Mouse (Mus musculus) adrenal gland, postnatal 25 days (tissue): ENCODE results near the gene Pcdh9. TPM values are rescaled to one million over a fixed set of nuclear protein-coding genes. Genes with fewer than 3 reads are reported as not detected.

Source experiments
- DNase-seq: peaks from one replicate; pipeline ENCODE4 v3.0.0; 2021; ENCODE audit warnings: mixed read lengths
- total RNA-seq: library from RNA; stranded (reverse); gene quantifications from 2 replicates; pipeline ENCODE4 v1.2.3, GENCODE M21; 2021

The Pcdh9 gene
- total RNA-seq, 1 experiment from 2014 or later, result 2.2 TPM

DNA sequence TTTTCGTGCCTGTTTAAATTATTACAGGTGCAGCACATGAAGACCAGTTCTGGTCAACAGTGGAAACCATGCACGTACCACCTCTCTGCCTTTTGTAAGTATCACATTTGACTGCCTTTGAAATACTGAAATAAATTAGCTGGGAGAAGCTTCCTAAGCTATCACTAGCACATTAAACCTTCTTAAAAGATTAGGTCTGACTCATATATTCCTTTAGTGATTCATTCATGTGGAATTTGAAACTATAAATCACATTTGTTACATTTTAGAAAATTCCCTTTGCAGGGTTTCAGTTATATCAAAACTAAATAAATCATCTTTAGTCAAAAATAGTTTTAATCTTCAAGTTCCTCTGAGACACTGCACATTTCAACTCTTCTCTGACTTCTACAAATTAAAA lies 722.1 kb downstream of the Pcdh9 start:
- DNase-seq, result no peak

DNA sequence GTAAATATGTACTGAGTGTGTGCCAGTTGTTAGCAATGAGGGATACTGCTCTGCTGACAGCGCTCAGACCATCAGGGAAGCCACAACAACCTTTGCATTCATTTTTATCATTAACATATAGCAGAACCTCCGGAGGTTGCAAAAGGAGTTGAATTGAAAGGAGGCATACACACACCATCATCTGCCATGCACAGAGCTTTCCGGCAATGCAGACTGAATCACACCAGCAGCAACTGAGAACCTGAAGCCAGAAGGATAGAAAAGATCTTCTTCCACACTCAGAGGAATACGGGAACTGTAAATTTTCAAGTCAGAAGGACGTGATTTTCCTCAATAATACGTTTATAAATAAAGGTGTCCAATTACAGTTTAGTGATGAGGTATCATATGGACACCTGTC lies 747.1 kb downstream of the Pcdh9 start:
- DNase-seq, result no peak

DNA sequence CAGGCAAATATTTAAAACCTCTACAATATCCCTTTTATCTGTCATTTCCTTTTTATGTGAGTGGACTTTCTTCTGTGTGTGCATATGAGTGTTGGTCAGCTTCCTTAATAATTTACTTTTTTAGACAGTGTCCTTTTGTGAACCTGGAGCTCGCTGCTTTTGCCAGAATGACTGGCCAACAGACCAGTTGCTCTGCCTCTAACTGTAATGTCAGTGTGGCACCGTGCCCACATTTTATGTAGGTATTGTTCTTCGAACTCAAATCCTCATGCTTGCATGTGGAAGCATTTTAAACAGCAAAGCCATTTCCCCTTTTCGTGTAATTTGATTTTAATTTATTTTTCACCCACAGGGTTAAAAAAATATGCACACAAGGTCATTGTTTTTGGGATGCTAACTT lies 748.4 kb downstream of the Pcdh9 start:
- peak; percentile 13 for DNase-seq

DNA sequence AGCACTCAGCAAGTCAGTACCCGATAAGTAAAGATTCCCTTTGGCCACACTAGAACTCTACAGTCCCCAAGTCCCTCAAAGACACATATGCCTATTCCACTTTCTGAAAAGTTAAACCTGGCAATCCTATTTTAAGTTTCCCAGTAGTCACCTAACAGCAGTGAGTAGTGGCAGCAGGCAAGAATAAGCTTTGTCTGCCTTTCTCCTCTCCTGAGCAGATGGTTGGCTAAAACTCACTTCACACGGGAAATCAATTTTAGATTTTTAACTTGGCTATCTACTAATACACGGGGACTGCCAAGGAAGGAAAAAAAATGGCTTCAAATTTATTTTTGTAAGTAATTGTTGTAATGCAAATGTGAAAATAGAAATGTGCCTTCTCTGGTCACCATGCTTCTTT lies 763.5 kb downstream of the Pcdh9 start:
- no peak for DNase-seq

DNA sequence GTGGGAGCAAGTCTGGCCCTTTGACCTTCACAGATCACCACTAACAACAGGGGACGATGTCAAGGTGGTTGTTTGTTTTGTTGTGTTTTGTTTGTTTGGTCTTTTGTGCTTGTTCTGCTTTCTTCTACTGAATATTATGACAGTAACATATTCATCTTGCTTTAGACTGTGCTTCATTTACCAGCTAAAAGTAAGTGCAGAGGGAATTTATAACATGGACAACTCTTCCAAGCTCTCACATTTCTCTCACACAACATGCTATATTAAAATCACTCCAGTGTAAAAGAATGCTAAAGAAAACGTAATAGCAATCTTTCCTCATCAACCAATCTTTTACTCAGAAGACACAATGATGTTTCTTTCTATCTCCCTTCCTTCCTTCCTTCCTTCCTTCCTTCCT lies 787.7 kb downstream of the Pcdh9 start:
- no peak for DNase-seq

DNA sequence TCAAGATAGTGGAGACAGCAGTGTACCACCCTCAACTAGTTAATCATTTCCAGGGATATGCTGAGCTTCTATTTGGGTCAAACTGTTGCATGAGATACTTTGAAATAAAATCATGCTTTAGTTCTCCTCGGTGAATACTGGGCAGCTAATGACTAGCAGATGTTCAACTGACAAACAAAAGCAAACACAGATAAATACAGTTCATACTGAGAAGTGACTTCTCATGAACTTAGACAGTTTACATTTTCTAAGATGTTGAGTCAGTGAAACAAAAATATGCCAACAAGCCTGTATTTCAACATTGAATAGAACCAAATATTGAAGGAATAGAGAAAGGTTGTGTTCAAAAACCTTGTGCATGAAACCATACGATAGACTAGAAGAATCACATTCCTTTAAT lies 795.4 kb downstream of the Pcdh9 start:
- DNase-seq, result no peak

DNA sequence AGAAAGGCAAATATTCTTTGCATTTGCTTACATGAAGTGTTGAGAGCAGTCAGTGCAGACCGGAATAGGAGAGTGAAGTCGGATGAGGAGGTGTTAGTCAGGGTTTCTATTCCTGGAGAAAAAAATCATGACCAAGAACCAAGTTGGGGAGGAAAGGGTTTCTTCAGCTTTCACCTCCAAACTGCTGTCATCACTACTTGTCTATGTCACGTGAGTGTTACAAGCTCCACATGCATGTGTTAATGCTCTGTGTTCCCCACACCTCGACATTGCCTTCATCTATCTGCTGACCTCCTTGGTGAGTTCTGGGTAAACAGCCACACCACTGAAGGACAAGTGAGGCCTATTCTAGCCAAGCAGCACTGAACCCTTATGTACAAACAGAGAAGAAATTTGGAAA lies 797.7 kb downstream of the Pcdh9 start:
- DNase-seq, result no peak

DNA sequence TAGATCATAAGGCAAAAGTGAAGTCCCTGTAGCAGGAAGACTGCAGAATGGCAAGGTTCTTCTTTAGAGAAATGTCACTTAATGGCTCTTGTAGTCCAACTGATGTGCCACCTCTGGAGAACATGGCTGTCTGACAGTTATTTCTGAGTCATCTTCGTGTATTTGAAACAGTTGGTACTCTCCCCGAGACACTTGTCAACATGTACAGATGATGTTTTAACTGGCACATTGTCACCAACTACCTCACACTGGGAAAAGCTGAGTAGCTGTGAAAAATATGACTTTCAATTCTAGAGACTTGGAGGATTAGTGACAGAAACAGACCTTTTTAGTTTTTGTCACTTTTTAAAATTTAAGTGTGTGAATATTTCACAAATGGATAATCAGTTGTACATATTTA lies 804.8 kb downstream of the Pcdh9 start:
- DNase-seq, result no peak

DNA sequence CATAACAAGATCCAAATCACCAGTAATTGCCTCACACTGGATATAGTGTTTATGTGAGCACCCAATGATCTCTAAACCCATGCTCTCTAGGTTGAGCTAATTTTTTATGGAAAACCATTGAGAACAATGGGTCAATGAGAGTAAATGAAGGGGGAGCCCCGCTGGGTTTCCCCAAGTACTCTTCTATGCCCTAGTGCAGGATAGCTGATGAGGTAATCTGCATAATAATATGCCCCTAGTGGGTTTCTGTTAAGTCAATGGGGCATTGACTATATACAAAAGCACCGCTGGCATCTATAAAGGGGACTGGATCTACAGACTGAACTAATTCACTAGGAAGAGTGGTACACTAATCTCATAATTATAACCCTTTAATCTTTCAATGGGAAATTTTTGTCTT lies 807.3 kb downstream of the Pcdh9 start:
- no peak for DNase-seq

DNA sequence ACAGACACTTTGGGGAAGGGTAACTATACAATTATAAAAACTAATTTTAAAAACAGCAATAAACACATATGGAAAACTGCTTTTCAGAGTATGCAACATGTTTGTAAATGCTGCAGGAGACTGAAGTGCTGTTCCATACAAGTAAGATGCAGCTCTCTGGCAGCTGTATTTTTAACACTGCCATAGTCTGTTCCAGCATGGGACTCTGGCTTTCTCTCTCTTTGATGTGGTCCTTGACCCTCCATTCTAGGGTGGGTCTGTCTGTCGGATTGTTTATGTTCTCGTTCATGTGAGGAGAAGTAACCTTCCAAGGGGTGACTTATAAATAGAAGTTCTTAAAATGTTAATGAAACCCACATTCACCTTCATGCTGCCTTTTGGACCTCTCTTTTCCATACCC lies 809.6 kb downstream of the Pcdh9 start:
- DNase-seq, result no peak

DNA sequence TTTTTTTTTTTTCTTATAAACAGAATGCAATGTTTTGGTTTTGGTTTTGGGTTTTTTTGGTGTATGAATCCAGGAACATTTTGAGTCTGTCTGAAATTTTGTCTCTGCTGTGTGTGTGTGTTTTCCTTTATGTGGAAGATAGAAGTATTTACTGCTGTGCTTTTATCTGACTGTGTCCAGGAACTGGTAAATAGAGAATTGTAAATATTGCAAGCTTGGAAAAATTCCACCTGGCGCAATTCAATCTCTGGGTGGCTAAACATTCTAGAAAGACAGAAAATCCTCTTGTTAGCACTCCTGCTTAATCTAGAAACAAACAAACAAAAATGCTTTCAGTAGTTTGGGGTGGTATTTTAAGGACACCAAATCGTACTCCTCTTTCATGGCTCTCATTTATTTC lies 814.7 kb downstream of the Pcdh9 start:
- DNase-seq, result no peak

DNA sequence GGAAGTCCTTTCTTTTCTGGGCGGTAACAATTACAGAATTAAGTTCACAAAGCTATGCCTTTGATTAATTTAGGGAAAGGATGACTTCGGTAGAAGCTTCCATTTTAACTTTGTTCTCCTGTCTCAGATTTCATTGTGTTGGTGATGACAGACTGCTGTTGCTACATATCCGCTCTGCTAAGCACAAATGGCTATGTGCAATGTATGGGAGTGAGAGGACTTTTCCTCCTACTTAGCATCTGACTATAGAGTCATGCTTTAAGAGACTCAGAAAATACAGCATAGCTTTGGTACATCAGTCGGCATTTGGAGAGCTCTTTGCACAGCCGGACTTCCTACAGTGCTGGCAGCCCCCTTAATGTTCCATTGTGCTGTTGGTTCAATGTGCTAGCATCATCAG lies 818.1 kb downstream of the Pcdh9 start:
- no peak for DNase-seq

DNA sequence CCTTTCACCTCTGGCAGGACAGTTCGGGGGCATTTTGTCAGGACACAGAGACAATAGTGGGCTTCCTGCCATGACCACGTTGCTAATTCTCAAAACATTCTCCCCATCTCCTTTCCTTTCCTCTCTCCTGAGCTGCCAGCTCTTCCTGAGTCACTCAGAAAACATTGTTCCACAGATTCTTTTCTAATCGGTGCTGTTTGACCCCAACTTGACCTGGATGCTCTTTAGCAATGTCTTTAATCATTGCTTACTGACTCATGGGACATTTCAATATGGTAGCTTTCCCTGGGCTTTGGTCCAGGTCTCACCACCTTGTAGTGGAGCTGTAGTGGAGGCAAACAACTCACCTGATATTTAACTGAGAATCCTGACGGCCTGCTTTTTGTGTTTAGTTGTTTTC lies 820.3 kb downstream of the Pcdh9 start:
- no peak for DNase-seq

DNA sequence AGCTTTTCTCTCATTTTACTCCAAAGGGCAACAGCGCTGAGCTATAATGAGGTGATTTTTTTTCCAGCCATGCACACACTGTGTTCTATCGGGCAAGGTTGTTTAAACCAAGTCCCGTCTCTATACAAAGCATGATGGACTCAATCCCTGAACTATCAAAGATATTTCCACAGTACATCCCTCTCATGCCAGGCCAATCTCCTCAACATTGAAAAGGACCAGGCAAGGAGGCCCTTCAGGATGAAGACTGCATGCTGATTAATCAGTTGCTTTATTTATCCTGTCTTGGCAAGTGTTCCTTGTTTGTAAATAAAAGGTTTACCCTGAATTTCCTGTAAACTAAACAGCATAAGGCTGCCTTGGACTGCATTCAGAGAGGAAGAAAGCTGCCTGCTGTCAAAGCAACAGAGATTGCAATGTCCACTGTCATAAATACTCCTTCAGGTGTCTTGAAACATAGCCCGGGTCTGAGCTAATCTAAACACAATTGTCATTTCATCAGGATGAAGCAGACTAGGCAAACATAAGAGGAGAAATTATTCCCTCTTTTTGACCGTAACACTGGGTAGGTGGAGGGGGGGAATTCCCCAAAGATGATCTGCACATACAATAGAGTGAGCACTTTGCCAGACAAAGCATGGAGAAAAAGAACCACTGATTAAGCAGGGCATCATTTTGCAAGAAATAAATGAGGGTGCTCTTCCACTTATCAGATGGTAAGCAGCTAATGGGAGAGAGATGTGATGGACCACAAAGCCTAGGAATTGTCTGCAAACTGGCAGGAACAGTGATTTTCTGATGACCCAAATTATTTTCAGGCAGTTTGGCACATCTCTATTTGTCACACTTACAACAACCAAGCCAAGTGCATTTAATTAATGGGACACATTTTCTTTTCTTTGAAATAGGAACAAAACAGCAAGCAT lies 822.8 kb downstream of the Pcdh9 start:
- DNase-seq, result no peak

DNA sequence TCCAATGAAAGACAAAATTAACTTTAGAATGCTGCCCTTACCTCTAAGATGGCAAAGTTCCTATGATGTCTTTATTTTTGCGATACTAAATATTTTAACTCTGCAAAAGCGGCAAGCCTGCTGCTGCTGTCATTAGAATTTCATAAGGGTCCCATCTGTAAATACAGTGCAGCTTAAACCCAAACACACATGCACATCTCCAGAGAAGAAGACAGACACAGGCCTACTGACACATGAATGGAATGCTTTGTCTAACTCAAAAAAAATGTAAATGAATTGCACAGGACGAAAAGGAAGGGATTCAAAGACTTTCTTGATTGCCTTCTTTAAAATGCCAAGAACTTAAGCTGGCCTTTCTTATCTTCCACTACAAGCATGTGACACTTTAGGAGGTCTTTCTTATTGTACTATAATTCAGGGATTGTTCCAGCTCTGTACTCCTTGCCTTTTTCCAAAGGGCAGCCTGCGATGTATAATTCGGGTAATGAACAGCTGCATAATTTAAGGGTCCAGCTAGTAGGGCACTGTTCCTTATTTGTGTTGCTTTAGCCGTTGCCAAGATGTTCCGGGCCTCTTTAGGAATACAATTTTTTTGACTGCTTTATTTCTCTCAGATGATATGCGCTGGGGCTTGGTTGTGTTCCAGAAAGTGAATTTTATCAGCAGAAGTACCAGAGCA lies 823.6 kb downstream of the Pcdh9 start:
- DNase-seq, result no peak

DNA sequence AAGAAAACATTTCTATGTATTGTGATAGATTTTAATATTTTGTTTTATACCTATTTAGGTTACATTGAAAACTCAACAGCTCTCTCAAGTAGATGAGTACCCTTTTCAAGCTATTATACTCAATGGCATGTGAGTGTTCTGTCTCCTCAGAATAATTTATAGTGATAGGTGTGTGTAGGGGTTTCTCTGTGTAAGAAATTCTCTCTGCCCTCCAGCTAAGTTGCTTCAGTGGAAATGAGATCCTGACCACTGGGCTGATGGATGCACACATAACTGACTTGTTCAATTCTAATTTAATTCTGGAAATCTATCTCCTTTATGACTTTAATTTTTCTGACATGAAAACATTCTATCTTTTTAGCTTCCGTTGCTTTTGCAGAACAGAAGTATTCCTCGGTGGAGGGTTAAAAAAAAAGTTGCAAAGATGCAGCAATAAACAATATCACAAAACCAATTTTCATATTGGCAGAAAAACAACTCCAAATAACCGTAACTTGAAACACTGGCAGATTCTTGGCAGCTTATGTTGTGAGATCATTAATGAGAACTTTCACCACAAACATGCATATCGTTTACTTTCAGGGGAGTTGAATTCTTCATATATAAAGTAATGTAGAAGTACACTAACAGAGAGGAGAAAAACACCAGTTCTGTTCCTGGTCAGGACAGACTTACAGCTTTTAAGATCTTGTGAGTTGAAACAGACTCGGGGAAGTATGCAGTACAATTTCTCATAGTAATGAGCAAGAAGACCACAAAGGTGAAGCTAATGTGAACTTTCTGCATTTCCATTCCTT lies 828.5 kb downstream of the Pcdh9 start:
- DNase-seq, result no peak

DNA sequence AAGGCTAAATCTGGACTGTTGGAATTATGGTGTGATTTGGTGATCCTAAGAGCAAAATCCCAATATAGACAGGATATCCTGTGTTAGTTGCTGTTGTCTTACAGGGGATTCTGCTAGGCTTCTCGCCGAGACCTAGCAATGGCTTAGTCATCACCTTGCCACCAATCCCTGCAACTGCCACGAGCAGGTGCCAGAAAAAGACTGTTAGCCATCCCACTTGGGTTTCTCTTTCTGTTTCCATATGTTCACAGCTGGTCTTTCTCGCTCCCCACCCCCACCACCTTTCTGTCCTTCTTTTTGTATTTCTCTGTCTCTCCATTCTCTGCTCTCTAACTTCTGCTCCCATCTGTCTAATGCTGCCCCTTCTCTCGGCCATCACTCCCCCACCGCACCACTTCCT lies 831.7 kb downstream of the Pcdh9 start:
- DNase-seq, result no peak

DNA sequence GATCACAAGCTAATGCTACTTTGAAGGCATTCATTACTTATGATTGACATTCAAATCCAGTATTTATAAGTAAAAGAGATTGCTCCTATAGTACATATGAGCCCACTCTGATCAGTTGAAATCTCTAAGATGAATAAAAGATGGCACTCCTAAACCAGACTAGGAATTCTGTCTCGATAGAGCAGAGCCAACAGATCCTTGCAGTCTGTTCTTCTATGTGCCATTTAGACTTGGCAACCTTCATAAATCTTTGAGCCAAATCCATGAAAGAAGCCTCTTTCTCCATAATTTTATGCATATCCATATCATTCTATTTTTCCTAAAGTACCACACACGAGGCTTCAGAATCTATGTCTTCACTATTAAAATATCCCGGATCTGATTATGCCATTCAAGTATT lies 834.5 kb downstream of the Pcdh9 start:
- DNase-seq, result no peak

DNA sequence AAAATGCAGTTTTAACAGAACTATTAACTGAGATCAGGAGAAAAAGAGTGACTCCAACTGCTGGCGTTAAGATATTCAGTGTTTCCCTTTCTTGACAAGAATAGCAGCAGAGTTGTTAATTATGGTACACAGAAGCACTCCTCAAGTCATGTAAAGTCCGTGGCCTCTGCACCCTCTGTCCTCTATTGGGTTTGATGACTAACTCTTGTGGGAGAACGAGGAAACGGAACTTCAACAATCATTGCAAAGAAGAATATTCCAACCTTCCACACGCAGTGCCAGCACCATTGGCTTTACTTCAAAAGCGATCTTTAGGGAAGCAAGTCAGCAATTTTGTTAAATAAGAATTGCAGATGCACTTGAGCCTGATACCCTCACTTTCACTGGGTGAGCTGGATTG lies 849.9 kb downstream of the Pcdh9 start:
- DNase-seq, result no peak

DNA sequence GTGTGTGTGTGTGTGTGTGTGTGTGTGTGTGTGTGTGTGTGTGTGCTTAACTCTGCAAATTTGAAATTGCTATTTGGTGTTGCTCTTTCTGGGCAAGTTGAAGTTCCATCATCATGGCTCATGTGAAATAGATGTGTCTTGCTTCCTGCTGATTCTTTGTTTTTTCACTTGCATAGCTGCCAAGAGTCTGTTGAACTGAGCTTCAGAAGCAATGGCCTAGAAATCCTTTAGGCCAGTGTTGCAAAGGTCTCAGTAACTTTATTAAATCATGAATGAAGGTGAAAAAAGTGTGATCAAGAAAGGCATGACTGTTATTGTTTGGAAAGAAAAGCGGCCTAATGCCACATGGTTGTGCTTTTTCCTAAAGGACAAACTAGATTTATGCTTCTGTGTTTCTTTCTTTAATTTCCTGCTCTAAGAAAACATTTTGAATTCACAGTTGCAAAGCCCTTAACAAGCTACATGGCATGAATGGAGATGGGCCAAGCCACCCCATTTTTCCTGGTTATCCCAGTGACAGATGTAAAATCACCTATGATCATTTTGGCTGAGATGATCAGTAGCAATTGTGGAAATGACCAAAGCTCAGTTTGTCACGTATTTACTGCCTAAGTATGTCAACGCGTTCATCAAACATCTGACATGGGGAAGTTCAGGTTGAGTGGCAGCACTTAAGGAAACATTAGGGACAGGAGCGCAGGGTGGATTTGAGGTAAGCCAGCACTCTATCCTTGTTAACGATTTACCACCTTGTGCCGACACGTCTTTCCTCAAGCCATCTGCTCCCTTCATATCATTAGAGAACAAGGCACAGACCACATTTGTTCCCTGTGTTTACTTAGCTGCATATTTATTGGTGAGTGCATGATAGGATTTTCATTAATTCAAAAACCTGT lies 850.9 kb downstream of the Pcdh9 start:
- DNase-seq, result no peak

DNA sequence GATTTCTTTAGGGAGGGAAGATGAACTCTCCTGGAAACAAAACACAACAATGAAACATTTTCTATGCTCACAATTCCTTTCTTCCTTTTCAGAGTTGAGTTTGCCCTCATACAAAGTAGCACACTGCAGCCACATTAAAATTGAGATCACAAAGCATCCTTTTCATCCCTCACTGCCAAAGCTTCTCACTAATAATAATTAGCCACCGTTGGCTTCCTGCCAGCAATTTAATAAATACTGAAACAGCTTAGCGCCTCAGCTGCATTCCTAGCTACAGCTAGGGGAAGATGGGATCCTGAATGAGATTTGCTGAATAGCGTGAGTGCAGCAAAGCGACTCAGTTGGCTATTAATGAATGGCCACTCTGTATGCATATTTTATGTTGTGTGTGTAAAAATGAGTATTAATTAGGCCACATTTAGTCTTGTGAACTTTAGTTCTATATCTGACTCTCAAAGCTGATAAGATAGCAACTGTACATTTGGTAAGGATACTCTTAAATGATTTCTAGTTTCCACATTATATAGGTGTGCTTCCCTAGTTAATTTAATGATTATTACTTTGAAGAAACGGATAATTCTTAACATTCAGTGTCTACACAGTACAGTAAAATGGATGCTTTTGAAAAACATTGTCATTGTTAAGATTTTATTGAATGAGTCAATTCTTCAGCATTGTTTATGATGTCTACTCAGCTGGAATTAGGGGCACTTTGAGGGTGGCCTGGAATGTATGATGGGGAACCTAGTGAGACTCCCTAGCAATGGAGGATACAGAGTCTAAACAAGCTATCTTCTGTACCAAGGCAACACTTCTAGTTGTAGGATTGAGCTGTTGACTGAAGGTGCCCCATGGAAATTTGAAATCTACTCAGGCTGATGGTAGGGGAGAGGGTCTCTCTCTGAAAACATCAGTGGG lies 881.1 kb downstream of the Pcdh9 start:
- DNase-seq, result no peak
